Mouse (Mus musculus) heart, postnatal 0 days (tissue): ENCODE measurements around the gene Rnft1.

Experiments
- CTCF ChIP-seq: IDR thresholded peaks from 2 replicates; pipeline ENCODE4 v1.5.1; 2016; ENCODE audit warnings: antibody characterized with exemption, control low read depth, low read depth
- EP300 ChIP-seq: IDR thresholded peaks from 2 replicates; pipeline ENCODE4 v1.6.1; 2016; ENCODE audit warnings: antibody characterized with exemption, low read depth

GRCm38 (mm10) chr11:86497356-86497755 lies 12.9 kb downstream of the Rnft1 start:
- no peak for TF ChIP-seq EP300
- TF ChIP-seq CTCF, result no peak
